Mouse (Mus musculus) frontal cortex, postnatal 14 days (tissue): ENCODE measurements around the gene Eif2ak4.
A peak's percentile ranks its signal among the peaks of the same experiment; 100 is the strongest.

ENCODE experiments used
- DNase-seq, 2 experiments: peaks; one replicate each; pipeline ENCODE4 v3.0.0; 2022; ENCODE audit warnings: low spot score in 2 of 2

The Eif2ak4 gene

DNA sequence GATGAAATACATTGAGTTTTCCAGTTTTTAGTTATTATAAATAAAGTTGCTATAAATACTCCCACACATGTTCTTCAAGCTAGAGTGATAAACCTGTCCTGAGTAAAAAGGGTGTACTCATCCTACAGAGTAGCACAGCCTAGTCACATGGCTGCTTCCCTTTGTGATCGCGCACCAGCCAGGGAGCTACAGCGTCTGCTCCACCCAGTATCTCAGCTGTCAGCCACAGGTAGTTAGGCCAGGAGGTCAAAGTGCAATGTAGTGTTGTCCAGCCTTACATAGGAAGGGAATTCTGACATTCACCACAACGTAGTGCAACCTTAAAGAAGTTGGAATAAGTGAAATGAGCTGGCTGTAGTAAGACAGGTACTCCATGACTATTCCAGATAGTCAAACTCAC, 17.1 kb downstream of the Eif2ak4 start:
- no peak for DNase-seq

DNA sequence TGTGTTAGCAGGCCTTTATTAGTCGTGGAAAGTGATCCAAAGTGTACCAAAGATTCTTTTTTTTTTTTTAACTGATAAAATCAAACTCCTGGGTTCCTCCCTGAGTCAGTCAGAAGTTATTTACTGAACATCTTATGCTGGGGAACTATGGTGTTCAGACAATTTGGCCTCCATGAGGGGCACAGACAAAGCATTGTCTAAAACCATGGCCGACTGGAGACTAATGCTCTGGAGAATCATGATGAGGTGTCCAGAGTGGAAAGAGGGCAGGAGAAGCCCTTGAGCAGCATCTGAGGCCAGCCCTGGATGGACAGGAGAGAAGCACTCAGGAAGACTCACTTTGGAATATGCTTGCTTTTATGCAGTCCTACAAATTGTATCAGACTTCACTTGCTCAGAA, 18.4 kb downstream of the Eif2ak4 start:
- DNase-seq: no peak

DNA sequence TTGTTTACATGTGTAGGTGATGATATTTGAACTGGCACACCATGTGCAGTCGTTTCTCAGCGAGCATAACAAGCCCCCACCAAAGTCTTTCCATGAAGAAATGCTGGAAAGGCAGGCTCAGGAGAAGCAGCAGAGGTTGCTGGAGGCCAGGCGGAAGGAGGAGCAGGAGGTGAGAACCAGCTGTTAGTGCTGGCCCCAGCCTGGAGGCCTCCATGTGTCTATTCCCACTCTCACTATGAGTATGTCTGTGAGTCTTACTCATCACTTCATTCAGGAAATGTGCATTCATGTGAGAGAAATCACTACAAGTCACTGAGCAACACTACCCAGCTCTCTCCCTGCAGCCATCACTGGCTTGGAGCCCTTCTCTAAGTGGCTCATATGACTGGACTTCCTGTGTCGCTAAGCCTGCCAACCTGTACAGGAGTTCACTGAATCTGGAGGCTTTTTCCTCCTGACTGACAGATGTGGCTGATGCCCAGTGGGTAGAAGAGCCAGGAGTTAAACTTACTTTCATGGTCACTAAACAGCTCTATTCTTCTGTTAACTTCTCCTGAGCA, 20.0 kb downstream of the Eif2ak4 start:
- no peak for DNase-seq

DNA sequence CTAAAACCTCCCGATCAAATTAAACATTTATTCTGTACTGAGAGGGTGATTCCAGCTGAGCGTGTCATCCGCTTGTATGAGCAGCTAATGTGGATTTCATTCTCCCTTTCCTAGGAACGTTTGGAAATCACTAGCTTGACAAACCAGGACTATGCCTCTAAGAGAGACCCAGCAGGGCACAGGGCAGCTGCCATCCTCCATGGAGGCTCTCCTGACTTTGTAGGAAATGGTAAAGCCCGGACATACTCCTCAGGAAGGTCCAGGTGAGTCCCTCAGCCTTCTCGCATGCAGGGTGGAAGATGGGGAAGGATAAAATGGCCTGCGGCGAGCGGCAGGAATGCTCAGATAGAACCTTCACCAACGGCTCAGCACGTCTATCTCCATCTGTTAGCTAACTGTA, 24.4 kb downstream of the Eif2ak4 start:
- DNase-seq: no peak

DNA sequence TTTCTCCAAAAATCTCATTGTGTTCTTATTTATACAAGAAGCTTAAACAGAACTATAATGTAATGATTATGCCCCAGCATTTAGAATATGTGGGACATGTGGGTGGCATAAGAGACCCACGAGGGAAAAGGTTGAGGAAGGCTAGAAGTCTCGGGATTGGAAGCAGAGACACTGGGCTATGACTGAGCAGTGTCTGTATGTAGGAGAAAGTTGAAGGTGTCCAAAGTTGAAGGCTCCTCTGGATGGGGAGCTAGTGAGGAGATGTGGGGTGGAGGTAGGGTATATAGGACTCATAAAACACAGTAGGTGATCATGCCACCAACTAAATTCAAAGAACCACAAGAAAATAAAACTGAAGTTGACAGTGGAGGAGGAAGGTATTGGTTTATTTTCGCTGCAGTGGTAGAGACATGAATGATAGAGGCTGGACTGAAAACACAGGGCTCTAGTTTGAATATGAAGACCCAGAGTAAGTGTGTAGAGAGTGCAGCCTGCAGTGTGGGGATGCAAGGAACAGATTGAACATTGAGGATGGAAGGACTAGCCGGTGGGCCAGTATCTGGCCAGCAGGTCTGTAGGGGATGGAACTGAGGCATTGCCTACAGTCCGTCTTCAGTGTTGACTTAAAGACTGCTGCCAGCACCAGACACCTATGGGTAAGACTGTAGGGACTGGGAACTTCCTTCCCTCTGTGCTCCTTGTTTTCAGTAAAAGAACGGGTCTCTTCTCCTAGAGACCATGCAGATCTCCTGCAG, 27.4 kb downstream of the Eif2ak4 start:
- no peak for DNase-seq

DNA sequence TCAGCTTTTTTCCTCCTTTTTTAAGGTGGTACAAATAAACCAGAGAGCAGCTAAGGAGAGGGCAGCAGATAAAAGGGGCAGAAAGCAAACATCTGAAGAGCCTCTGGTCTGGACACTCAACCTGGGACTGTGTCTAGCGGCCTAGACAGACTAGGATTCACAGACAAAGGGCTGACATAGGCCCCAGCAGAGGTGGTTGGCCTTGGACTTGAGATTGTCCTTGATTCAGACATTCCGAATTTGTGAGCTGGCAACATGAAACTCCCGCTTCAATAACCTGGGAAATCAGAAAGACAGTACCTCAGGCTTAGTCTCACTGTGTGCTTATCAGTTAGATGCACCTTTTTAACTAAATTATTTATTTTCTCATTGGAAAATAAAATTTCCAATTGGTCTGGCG, 29.7 kb downstream of the Eif2ak4 start:
- DNase-seq: no peak

DNA sequence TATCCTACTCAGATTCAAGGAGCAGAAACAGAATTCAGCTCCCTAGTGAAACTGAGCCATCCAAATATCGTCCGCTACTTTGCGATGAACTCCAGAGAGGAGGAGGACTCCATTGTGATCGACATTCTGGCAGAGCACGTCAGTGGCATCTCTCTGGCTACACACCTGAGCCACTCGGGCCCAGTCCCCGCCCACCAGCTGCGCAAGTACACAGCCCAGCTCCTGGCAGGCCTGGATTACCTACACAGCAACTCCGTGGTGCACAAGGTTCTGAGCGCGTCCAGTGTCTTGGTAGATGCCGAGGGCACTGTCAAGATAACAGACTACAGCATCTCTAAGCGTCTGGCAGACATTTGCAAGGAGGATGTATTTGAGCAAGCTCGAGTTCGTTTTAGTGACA, 33.5 kb downstream of the Eif2ak4 start:
- no peak for DNase-seq

DNA sequence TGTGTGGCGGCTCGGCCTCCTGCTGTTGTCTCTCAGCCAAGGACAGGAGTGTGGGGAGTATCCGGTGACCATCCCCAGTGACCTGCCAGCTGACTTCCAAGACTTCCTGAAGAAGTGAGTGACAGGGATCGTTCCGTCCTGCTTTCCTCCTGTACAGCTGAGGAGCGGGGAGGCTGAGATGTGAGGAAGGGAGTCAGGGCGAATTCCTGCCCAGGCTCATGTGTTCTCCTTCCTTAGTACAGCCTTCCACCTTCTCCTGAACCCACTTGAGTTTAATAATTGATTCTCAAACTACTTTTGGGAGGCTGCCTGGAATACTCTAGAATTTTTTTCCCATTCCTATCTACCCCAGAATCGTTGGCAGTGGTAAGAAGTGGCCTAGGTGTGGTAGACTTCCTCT, 34.0 kb downstream of the Eif2ak4 start:
- no peak for DNase-seq

DNA sequence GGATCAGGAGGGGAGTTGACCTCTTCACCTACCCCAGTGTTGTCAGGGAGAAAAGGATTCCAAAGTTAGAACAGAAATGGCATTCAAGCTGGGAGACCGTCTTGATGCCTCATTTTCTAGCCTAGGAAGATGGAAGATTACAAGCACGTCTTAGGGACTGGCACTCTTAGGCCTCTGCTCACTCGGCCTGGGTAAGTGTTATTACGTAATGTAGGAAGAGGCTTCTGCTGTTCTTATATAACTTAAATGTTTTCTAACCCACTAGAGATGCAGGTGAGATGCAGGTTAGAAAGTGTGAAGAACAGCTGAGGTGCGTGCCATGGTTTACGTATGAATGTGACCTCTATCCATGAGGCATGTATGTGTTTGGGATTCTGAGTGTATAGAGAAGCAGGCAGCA, 39.9 kb downstream of the Eif2ak4 start:
- DNase-seq: no peak

DNA sequence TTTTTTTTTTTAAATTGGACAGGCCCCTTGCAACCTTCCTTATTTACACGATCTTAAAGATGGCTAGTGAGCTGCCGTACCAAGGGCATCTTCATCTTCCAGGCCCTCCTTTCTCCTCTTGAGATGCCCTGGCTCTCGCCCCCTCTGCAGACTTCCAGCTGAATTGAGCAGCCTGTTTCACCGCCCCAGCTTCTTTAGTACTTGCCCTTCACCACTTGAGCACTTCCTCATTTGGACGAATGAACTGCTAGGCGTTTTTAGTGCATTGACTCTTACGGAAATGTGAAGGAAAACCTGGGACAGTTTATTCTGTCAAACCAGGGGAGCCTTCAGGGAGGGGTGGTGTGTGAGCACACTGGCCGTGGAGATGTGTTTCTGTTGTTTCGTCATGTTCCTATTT, 40.9 kb downstream of the Eif2ak4 start:
- no peak for DNase-seq

DNA sequence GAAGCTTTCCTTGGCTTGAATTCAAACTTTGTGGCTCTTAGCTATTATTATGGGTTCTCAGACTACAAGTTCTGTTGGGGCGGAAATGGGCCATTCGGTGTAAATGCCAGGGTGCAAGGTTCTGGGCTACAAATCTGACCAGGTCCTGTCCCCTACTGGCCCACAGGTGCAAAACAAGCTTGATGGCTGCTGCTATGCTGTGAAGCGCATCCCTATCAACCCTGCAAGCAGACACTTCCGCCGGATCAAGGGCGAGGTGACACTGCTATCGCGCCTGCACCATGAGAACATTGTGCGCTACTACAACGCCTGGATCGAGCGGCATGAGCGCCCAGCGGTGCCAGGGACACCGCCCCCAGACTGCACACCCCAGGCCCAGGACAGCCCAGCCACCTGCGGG, 42.2 kb downstream of the Eif2ak4 start:
- no peak for DNase-seq

DNA sequence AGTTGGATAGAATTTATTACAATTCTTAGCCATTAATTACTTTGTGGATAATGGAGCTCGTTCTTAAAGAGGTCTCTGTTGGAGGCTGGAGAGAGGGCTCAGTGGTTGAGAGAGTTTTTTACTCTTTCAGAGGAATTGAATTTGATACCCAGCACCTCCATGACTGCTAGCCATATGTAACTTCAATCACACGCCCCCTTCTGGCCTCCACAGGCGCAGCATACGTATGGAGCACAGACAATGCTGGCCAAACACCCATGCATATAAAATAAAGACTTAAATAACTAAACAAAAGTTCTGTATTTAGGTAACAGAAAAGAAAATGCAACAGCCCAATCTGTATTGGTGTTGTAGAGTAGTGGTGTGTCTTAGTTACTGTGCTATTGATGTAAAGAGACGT, 43.2 kb downstream of the Eif2ak4 start:
- DNase-seq: no peak

DNA sequence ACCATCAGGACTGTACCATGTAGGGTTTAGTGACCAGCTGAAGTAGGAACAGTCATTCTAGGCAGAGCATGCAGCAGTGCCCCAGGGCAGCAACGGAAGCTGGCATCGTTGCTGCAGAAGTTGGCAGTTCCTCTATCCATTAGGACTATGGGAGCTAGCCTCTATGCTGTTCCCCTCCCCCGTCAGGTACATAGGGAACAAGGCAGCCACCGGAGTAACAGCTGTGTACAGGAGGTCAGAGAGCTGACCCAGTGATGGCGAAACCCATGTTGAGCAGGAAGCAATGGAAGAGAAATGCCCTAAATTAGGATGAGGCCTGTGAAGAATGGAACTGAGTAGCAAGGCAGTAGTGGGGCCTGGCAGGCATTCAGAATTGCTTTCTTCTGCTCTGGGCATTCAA, 53.8 kb downstream of the Eif2ak4 start:
- no peak for DNase-seq

DNA sequence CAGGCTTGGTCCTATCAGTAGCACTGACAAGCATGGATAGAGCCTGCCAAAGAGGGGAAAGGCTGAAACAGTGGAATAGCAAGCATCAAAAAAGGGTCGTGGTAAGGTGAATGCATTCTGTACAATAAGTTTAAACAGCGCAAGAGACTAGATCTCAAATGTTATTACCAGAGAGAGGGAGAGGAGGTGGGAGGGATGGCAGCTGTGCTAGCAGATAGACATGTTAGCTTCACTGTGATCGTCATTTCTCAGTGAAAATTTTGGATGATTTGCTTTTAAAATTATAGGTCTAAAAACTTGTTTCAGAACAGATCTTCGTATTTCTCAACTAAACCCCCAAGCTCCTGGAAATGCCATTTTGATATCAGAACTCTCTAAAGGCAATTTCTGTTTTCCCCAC, 54.3 kb downstream of the Eif2ak4 start:
- no peak for DNase-seq

DNA sequence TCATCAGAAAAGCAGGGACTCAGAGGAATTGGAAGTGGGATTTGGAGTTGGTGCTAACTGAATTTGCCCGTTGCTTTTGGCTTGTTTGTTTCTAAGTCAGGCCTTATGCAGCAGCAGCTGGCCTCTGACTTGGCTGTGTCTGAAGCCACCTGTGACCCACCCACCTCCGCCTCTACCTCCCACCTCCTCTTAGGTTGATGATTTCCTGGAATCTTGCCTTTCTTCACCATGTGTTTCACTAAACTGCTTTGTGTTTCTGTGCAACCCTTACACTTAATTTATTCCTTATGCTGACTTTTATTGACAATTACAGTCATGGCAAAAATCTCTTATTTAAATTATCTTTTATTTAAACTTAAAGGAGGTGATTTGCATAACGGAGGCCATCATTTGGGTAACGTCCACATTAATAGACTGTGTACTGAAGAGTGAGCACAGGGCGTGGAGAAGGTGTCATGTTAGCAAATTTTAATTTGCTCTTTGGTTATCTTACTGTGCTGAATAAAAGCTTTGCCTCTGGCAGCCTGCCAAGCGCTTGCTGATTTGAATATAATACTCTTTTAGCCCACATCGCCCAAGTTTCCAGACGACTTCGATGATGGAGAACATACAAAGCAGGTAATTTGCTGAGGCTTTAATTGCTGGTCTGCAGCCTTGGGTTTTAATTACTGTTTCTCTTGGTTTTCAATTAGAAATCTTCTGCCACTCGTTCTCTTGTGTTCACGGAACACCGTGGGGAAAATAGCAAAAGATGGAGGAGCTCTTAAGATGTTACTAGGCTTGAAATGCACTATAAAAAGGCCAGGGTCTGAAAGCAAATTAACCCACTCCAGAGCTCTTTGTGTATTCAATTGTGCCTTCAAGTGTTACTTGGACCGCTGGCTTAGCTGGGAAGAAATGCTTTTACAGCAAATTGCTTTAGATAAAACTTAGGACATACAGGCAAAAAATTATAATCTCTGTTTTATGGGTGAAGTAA, 57.6 kb downstream of the Eif2ak4 start:
- DNase-seq: no peak

DNA sequence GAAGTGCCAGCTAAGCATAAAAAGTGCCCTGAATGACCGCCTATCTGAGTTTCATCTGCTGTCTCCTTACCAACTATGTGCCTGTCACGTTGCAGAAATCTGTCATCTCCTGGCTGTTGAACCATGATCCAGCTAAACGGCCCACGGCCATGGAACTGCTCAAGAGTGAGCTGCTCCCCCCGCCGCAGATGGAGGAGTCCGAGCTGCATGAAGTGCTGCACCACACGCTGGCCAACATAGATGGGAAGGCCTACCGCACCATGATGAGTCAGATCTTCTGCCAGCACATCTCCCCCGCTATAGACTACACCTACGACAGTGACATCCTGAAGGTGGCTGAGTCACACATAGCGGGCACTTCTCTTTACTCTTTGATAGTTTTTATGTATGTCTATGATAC, 59.8 kb downstream of the Eif2ak4 start:
- no peak for DNase-seq

DNA sequence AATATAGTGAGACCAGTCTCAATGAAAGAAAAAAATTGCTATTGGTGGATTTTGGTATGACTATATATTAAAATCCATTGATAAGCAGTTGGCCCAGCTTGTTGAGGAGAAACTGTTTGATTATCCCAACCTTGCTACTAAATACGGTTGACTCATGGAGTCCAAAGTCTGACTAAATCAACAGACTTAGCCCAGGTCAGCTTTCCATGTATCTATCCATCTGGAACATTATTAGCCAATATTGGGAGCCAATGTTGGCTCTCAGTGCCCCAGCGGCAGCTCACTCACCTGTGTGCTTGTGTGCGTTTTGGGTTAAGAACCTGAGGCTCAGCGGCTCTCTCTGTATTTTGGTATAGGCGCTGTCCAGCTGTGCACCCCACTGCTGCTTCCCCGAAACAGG, 62.6 kb downstream of the Eif2ak4 start:
- no peak for DNase-seq

DNA sequence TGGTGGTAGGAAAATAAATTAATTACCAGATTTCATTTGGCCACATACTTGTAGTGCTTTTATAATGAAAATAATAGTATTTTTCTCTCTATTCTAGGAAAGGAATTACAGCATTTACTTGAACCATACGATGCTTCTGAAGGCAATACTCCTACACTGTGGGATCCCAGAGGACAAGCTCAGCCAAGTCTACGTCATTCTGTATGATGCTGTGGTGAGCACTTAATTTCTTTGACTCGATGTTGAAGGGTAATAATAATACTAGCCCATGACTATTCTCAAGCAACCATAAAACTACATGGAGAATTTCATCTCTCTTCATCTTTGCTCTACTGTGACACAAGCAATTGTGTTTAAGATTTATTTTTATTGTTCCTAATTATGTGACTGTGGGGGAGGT, 68.6 kb downstream of the Eif2ak4 start:
- no peak for DNase-seq

DNA sequence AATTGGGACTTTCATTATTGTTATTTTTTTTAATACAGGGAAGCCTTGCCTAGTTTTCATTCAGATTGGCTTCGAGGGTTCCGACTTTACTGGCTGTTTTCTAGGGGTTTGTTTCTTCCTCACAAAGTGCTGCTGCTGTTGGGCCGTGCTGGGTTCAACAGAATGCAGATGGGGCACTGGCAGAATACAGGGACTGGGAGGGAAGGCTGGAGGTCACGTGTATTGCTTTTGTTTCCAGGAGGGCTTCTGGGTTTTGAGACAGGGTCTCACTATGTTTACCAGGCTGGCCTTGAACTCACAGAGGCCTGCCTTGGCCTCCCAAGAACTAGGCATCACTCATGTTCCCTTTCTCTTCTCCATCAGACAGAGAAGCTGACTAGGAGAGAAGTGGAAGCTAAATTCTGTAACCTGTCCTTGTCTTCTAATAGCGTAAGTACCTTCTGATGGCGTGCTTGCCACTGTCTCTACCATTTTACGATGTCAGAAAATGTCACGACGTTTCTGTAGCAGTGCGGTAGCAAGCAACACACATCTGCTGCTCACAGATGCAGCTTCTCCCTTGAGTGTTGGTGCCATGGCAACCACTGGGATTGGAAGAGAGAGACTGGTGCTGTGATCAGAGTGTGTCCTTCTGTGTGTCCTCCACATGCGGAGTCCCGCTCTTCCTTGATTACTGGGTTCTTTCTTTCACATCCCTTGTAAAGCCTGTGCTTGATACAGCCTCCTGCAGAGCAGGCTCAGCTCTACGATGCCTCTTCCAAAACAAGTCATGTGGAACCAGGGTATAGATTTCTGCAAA, 69.2 kb downstream of the Eif2ak4 start:
- peak; percentile 28 to 46 for DNase-seq

DNA sequence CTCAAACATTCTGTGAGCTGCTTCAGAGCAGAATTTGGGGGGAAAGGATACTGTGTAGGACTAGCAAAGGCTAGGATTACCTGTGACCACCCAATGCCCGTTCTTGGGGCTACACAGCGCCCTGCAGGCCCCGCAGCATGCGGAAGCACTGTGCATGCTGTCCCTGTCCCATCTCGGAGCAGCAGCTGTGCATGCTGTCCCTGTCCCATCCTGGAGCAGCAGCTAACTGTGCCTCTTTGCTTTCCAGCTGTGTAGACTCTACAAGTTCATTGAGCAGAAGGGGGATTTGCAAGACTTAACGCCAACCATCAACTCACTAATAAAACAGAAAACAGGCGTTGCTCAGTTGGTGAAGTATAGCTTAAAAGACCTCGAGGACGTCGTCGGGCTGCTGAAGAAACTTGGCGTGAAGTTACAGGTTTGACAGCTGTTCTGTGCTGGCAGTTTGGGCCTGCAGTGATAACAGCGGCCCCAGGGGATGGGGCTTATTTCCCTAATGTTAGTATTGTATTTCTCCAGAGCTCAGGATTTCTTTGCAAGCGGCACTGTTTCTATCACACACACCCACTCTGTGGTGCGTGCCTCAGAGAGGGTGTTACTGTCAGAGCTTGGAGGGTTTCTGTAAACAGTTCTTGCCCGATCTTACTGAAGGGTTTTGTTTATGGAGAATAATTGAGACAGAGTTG, 73.2 kb downstream of the Eif2ak4 start:
- DNase-seq: no peak

DNA sequence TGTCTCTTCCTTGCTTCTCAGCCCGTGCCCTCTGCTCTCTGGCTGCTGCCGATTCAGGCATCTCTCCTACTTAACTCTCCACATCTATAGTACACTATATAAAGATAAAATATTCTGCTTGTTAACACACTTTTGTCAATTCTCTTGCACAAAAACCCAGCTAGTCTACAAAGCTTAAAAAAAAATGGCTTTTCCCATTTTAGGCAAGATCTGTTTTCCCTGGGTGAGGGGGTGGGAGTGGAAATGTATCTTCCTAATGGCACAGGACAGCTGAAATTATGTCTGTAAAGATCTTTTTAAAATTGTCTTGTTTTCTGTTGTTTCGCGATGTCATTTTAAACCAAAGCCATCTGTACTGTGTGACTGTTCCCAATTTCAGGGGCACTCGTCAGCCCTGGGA, 75.1 kb downstream of the Eif2ak4 start:
- no peak for DNase-seq
